Mouse (Mus musculus) lung, adult 2 months (tissue): ENCODE measurements around the gene Arhgef1.

Experiments
- CTCF ChIP-seq: fragments of 200-500 bp; IDR thresholded peaks from 2 replicates; pipeline ENCODE4 v1.5.1; 2011; ENCODE audit warnings: mild to moderate bottlenecking, low read length, control low read depth; ENCODE audit not compliant: insufficient read depth
- POLR2A ChIP-seq: fragments of 200-500 bp; IDR thresholded peaks from 2 replicates; pipeline ENCODE4 v1.6.1; 2011; ENCODE audit warnings: low read depth, mild to moderate bottlenecking, control low read depth, low read length, borderline replicate concordance; ENCODE audit errors: extremely low read depth

GRCm38 (mm10) chr7:24882416-24883199 lies 20.1 kb upstream of the Arhgef1 start:
- TF ChIP-seq CTCF: no peak
- no peak for TF ChIP-seq POLR2A
